Mouse (Mus musculus) neutrophil, adult 5-6 weeks (primary cell): Measurements from ENCODE around the gene Gm7954. TPM values are rescaled to one million over a fixed set of nuclear protein-coding genes. Genes with fewer than 3 reads are reported as not detected.
"Not testable (repeated sequence)": the region's sequence is repeated elsewhere in the genome, so short reads cannot be mapped to it uniquely, and the experiment has no call there.

Experiments
- ATAC-seq: fragments of 151-379, 151-347 bp; 2 replicates; pipeline ENCODE4 v1.8.0; 2017; ENCODE audit warnings: mild to moderate bottlenecking, moderate TSS enrichment; ENCODE audit not compliant: insufficient number of reproducible peaks, poor library complexity, low FRiP score, severe bottlenecking; ENCODE audit errors: extremely low read depth
- total RNA-seq: library from RNA; stranded (forward); fragments of 200-1000 nt; gene quantifications from 2 replicates; pipeline ENCODE4 v1.2.3, GENCODE M21; 2017

The Gm7954 gene
- total RNA-seq: not detected in 2 replicates

DNA sequence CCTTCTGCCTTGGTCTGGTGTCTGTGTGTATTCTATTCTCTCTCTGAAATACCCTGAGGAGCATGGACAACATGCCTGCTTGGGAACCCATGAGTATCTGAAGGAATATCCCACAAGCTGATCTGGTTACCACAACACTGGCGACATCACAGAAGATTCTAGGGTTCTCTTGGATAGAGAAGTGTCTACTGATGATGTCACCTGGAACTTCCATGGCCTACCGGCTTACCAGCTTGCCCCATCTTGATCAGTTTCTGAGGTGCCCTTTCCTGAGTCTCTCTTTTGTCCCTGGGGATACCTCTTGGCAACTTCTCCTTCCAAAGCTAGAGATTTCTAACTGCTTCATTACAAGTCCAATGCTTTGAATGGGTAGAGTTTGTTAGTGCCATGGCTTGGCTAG is at the start of gene Gm7954:
TSS of gene Gm7954 (minus strand) at position 101 of the 400 bp plus-strand sequence.
- ATAC-seq: not testable (repeated sequence)

DNA sequence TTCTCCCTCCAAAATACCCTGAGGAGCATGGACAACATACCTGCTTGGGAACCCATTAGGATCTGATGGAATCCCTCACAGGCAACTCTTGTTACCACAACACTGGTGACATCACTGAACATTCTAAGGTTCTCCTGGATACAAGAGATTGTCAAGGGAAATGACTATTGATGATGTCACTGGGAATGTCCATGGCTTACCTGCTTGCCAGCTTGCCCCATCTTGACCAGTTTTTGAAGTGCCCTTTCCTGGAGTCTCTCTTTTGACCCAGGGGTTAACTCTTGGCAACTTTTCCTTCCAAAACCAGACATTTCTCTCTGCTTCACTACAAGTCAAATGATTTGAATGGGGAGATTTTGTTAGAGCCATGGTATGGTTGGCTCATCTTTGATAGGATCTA is 36.1 kb upstream of the Gm7954 start, which contains the start of gene Gm3486:
TSS of gene Gm3486 (minus strand) at position 101 of the 400 bp plus-strand sequence.
- ATAC-seq: not testable (repeated sequence)

DNA sequence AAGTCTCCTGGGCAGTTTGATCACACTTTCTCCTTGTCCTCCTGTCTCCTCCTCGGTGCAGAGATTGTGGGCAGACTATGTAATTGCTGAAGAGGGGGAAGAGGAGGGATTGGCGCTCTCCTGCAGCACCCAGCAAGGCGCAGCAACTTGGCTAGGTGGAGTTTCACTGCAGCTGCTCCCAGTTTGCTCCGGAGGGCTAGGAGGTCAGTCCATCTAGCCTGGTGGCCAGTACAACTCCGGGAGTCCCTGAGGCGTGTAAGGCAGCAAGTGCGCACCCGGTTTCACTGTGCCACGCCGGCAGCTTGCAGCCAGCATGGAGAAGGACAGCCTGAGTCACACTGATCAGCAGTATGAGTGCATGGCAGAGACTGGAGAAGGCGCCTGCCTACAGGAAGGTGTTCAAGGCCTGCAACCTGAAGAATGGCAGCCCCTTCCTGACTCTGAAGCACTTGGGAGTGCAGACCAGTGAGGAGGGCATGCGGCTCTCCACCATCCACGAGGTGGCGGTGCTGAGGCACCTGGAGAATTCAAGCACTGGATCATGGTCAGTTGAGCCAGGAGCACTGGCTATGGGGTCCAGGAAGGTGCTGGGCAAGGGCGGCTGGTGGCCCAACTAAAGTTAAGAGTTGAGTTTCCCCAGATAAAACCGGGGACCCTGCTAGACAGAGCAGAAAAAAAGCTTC is 27.8 kb downstream of the Gm7954 start:
- not testable (repeated sequence) for ATAC-seq

DNA sequence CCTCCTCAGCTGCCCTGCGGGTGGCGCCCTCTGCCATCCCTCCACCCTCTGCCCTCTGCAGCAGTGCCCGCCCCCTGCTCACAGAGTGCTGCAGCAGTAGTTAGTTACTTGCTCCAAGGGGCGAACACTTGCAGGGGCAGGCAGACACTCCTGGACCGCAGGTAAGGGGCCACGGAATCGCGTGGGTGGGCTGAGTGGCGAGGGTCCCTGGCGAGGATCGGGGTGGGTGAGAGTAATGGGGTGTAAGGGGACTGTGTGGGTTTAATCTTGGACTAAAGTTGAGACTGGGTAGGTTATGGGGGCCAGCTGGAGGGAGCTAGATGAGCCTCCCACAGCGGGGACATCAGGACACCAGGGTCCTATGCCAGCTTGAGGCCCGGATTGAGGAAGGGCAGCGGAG is 28.6 kb downstream of the Gm7954 start:
- ATAC-seq: not testable (repeated sequence)

DNA sequence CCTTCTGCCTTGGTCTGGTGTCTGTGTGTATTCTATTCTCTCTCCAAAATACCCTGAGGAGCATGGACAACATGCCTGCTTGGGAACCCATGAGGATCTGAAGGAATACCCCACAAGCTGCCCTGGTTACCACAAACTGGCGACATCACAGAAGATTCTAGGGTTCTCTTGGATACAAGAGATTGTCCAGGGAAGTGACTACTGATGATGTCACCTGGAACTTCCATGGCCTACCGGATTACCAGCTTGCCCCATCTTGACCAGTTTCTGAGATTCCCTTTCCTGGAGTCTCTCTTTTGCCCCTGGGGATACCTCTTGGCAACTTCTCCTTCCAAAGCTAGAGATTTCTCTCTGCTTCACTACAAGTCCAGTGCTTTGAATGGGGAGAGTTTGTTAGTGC is 45.1 kb downstream of the Gm7954 start, which contains the start of gene Gm6482:
TSS of gene Gm6482 (minus strand) at position 101 of the 400 bp plus-strand sequence.
- ATAC-seq: not testable (repeated sequence)

Other genes starting within 250 kb of the Gm7954 start
- not detected in 2 replicates for gene Gm2832, start 174.7 kb downstream of the Gm7954 start, total RNA-seq
- gene Gm5798, start 104.9 kb downstream of the Gm7954 start, total RNA-seq: not detected in 2 replicates
- gene Gm7945, start 67.1 kb downstream of the Gm7954 start, total RNA-seq: not detected in 2 replicates
- not detected in 2 replicates for gene Gm6482, start 45.2 kb downstream of the Gm7954 start, total RNA-seq
- gene Gm3486, start 36.0 kb upstream of the Gm7954 start, total RNA-seq: not detected in 2 replicates
- not detected in 2 replicates for gene Gm7970, start 102.1 kb upstream of the Gm7954 start, total RNA-seq
- gene 1700049E17Rik2, start 119.7 kb upstream of the Gm7954 start, total RNA-seq: not detected in 2 replicates
- gene Gm3072, start 171.1 kb upstream of the Gm7954 start, total RNA-seq: not detected in 2 replicates
- gene Gm3676, start 193.0 kb upstream of the Gm7954 start, total RNA-seq: not detected in 2 replicates
- not detected in 2 replicates for gene Gm8068, start 248.4 kb upstream of the Gm7954 start, total RNA-seq